Mouse (Mus musculus): ENCODE results near the gene Rasgrf2.

Gene Rasgrf2

DNA sequence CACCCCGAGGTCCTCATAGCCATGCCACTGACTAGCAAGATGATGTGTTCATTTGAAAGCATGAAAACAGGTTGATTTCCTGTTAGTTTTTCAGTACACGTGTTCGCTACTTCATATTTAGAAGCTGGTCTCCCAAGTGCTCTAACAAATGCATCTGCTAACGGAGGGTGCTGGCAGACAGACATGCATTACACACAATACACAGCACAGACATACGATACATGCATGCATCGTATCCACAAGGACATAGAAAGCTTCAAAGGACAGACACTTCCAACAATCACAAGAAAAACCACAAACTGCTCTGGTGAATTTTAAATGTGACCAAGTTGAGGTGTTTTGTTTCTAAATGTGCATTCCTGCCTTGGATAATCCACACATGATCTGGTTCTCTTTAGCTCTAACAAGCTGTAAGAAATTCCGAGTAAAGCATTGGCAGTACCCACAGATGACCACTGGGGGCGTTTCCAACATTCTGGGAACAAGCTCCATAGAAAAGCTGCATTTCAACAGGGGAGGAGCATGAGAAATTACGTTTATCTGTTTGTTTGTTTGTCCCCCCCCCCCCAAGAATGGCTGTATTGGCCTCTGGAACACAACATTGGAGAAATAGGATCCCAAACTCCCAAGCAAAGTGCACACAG lies 249.5 kb downstream of the Rasgrf2 start:
- peak; percentile 29 for DNase-seq (ENCODE audit: low read depth, low spot score)

DNA sequence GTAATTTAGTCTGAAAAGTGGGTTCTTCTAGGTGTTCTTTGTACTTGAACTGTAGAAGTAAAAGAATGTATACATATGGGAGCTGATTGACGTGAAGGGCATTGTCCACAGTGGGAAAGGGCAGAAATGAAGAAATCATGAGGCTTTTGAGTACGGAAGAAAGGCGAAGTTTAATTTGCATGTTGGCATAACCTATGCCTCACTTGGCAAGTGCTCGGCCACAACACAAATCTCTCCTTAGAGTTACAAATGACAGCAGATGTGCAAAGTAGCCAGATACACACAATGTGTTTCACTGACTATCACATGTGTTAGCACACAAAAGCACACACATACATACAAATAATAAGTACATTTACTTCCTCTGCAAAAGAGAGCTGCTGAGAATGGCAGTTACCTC lies 251.2 kb downstream of the Rasgrf2 start:
- DNase-seq (ENCODE audit: low read depth, low spot score), result no peak

DNA sequence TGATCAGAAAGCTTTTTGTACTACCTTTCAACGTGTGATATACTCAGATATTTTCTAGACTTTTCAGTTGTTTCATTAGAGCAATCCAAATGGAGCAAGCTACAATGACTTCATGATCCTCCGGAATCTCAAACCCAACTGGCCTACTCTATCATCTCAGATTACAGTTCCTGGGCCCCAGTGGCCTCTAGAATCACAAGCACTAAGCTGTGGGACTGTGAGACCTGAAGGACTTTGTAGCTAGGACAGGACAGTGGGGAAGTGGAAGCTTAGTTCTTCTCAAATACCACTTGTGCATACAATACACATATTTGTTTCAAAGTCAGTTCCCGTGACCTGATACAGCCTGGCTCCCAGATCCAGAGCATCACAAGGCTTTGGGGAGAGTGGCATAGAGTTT lies 253.5 kb downstream of the Rasgrf2 start:
- no peak for DNase-seq (ENCODE audit: low read depth, low spot score)

DNA sequence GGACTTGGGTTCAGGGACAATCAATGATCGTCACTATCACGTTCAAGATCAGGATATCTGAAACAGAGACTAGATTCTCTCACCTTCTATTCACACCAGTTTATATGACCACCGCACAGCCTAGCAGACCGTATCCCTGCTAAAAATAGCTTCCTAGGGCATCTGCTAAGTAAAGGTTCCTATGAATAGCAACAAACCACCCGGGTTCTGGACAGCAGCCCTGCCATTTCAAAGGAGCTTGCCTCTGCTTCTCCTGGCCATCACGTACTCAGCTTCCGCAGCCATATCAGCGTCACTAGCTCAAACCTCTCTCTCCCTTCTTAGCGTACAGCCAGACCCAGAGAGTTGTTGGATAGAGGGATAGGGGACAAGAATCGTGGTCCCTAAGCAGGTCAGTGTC lies 254.1 kb downstream of the Rasgrf2 start:
- DNase-seq (ENCODE audit: low read depth, low spot score), result no peak

GRCm38 (mm10) chr13:91876741-91877349 lies 254.6 kb downstream of the Rasgrf2 start, which contains the start of gene Ckmt2:
Gene Ckmt2, minus strand, starts transcription at chr13:91876885.
- DNase-seq (ENCODE audit: low read depth, low spot score), result no peak

GRCm38 (mm10) chr13:91875581-91875980 lies 255.9 kb downstream of the Rasgrf2 start:
- DNase-seq (ENCODE audit: low read depth, low spot score), result no peak

DNA sequence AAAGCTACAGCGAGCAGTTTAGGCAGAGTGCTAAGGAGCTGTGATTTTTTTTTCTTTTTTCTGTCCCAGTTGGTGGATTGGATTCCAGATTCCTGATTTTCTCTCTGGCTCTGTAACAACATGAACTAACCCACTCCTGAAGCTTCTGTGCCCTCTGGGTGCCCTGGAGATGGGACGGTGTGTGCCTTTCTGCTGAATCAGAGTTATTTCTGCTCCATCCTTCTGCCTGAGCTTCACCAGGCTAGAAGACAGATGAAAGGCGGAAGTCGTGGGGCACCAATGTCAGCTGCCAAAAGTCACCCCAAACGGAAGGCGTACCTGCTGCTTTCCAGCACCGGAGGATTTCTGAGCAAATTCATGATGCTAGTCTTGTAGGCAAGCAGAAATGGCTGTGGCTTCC lies 256.9 kb downstream of the Rasgrf2 start:
- DNase-seq (ENCODE audit: low read depth, low spot score), result no peak

DNA sequence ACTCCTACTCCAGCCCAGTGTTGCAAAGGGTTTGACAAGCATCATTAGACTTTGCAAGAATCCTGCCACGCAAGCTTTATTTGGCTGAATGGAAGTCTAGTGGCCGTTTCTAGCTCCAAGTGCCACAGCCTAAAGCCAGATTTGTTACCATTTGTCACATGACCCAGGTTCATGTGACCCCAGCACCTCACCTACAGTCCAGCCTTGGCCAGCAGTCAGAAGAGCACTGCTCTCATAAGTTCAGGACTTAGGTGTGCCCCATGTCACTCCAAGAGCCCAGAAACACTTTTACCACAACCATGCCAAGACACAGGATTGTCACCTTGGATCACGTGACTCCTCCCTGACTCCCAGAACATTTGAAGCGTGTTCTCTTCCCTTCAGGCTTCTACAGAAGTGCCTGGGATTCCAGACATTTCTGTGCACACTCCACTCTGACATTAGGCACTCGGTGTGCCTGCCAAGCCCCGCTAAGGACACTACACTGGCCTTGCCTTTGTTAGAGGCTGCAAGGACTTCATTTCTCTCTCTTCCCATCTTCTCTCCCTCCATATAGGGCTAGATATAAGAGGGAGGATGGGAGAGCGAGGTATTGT lies 257.6 kb downstream of the Rasgrf2 start:
- DNase-seq (ENCODE audit: low read depth, low spot score), result no peak

GRCm38 (mm10) chr13:91868577-91868976 lies 262.9 kb downstream of the Rasgrf2 start:
- no peak for DNase-seq (ENCODE audit: low read depth, low spot score)

- peak; percentile 49 for DNase-seq (ENCODE audit: low read depth, low spot score)
Measured at GRCm38 (mm10) chr13:91858835-91859234, 272.6 kb downstream of the Rasgrf2 start.

- peak; percentile 24 for DNase-seq (ENCODE audit: low read depth, low spot score)
Measured at GRCm38 (mm10) chr13:91857427-91857826, 274.0 kb downstream of the Rasgrf2 start.

GRCm38 (mm10) chr13:91854412-91854811 lies 277.0 kb downstream of the Rasgrf2 start:
- DNase-seq (ENCODE audit: low read depth, low spot score), result no peak
